Mouse (Mus musculus) gastrocnemius, adult 8-10 months (tissue): Measurements from ENCODE around the gene Prf1. TPM values are rescaled to one million over a fixed set of nuclear protein-coding genes. Genes with fewer than 3 reads are reported as not detected.
A peak's percentile ranks its signal among the peaks of the same experiment; 100 is the strongest.

Source experiments
- DNase-seq, 2 experiments: peaks; one replicate each; pipeline ENCODE4 v3.0.0; 2022; ENCODE audit warnings: low spot score in 2 of 2
- total RNA-seq, 4 experiments: library from RNA; stranded (reverse); gene quantifications; 2 replicates each; pipeline ENCODE4 v1.2.4; 2022

Gene Prf1
- total RNA-seq, 4 experiments from 2014 or later, result not detected

- peak in 1 of 2 experiments; percentile 33 for DNase-seq
Observed at GRCm38 (mm10) chr10:61286246-61286645, 11.4 kb upstream of the Prf1 start.

GRCm38 (mm10) chr10:61290016-61290415 lies 7.6 kb upstream of the Prf1 start:
- no peak for DNase-seq

- no peak for DNase-seq
Observed at GRCm38 (mm10) chr10:61290479-61290878, 7.2 kb upstream of the Prf1 start.

- no peak for DNase-seq
Observed at GRCm38 (mm10) chr10:61294242-61294641, 3.4 kb upstream of the Prf1 start.

- DNase-seq, result no peak
Observed at GRCm38 (mm10) chr10:61296713-61297445, 754 bp upstream of the Prf1 start.

- DNase-seq, result no peak
Observed at GRCm38 (mm10) chr10:61300996-61301395, 3.4 kb downstream of the Prf1 start.

- DNase-seq, result no peak
Observed at GRCm38 (mm10) chr10:61304046-61304445, 6.4 kb downstream of the Prf1 start.

- no peak for DNase-seq
Observed at GRCm38 (mm10) chr10:61305928-61306590, 8.4 kb downstream of the Prf1 start.

- no peak for DNase-seq
Observed at GRCm38 (mm10) chr10:61308706-61309320, 11.2 kb downstream of the Prf1 start.

GRCm38 (mm10) chr10:61312159-61312558 lies 14.5 kb downstream of the Prf1 start:
- DNase-seq, result no peak

GRCm38 (mm10) chr10:61312754-61313153 lies 15.1 kb downstream of the Prf1 start:
- no peak for DNase-seq

GRCm38 (mm10) chr10:61313750-61314149 lies 16.1 kb downstream of the Prf1 start:
- DNase-seq, result no peak

GRCm38 (mm10) chr10:61315324-61315880 lies 17.8 kb downstream of the Prf1 start:
- DNase-seq, result no peak

- no peak for DNase-seq
Observed at GRCm38 (mm10) chr10:61318527-61318926, 20.9 kb downstream of the Prf1 start.

GRCm38 (mm10) chr10:61324717-61325116 lies 27.1 kb downstream of the Prf1 start:
- no peak for DNase-seq

GRCm38 (mm10) chr10:61325782-61326328 lies 28.2 kb downstream of the Prf1 start:
- DNase-seq, result no peak

GRCm38 (mm10) chr10:61327545-61327944 lies 29.9 kb downstream of the Prf1 start:
- DNase-seq, result no peak

- DNase-seq, result no peak
Observed at GRCm38 (mm10) chr10:61328927-61329326, 31.3 kb downstream of the Prf1 start.

GRCm38 (mm10) chr10:61331046-61331445 lies 33.4 kb downstream of the Prf1 start:
- peak in 1 of 2 experiments; percentile 26 for DNase-seq

GRCm38 (mm10) chr10:61334545-61334944 lies 36.9 kb downstream of the Prf1 start:
- DNase-seq, result no peak

GRCm38 (mm10) chr10:61336137-61336536 lies 38.5 kb downstream of the Prf1 start:
- DNase-seq, result peak; percentile 54 to 66

- no peak for DNase-seq
Observed at GRCm38 (mm10) chr10:61336592-61336991, 39.0 kb downstream of the Prf1 start.
